Mouse (Mus musculus) stomach, postnatal 0 days (tissue): ENCODE measurements at regions not wholly inside any gene's neighbourhood (a gene's known extent, or its start where the extent isn't known, plus 50 kb on each side); places are given as distances from the start of the nearest gene placed in this dataset.
"Not testable (repeated sequence)": the region's sequence is repeated elsewhere in the genome, so short reads cannot be mapped to it uniquely, and the experiment has no call there.

ENCODE experiments used
- CTCF ChIP-seq: IDR thresholded peaks from 2 replicates; pipeline ENCODE4 v1.5.1; 2016; ENCODE audit warnings: antibody characterized with exemption, low read depth, mild to moderate bottlenecking, moderate library complexity
- EP300 ChIP-seq: optimal IDR thresholded peaks from 2 replicates; pipeline ENCODE3; 2016; ENCODE audit warnings: antibody characterized with exemption

DNA sequence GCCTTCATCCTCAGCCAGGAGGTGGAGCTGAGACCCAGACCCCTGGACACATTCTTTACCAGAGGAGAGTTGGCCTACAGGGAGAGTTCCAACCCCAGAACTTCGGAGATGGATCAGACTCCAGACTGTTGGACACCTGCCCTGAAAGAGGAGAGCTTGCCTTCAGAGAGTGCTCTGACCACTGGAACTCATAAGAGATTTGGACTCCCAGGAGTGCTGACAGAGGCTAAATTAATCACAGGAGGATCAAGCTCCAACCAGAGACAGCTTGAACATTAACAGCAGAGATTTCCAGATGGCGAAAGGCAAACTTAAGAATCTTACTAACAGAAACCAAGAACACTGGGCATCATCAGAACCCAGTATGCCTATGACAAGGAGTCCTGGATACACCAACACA lies 209.5 kb upstream of the Lrrc4c start:
- not testable (repeated sequence) for TF ChIP-seq CTCF, EP300
